Comparison of ENCODE assay signal across 13 mouse cellular contexts in the genomic region with DNA sequence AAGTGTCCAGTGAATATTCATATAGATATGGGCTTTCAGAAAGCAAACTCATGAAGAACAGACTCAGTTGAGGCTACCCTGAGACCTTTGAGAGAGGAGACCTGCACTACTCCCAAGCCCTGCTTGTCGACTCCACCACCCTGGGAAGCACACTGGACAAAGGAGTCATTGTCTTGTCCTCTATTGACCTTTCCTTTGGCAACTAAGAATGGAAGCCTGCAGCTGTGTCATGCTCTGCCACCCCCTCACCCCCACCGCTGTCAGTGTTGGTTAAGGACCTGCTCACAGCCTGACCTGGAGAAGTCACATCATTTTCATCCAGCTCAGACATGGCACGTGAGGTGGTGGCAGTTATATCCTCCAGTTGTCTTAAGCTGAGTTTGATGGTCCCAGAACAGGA. TPM values are rescaled to one million over a fixed set of nuclear protein-coding genes. Genes with fewer than 3 reads are reported as not detected.
DNase-seq lines count a peak whose midpoint lies in the region; ATAC-seq and TF ChIP-seq lines count a peak whose summit lies in the region.
"Had no signal": no experiment of that assay in that cellular context is flagged by ENCODE, and none has a peak within 500 bp of the region (broad histone marks: within the 10 kb centered on the region; RNA-seq: fewer than 3 reads in every experiment).

No protein-coding gene starts in this region.

- TF ChIP-seq EP300 in heart, postnatal 0 days (IDR thresholded peaks at IDR 0.05; ENCODE audit: low read depth), result no peak

- 48% methylated on average over 3 of the region's 3 CpGs for WGBS in forebrain, embryonic 10.5 days
- 50% methylated on average over 3 of the region's 3 CpGs for WGBS in forebrain, embryonic 15.5 days
- WGBS in heart, postnatal 0 days, result 62% methylated on average over 3 of the region's 3 CpGs
- WGBS in thymus, adult 2 months, result 94% methylated on average over 3 of the region's 3 CpGs

- peaks cover 9% of the 10 kb centered on the region for H3K4me1 ChIP-seq in forebrain, embryonic 10.5 days
- H3K4me1 ChIP-seq in forebrain, embryonic 15.5 days, result no peaks in the 10 kb centered on the region
- H3K4me1 ChIP-seq in heart, postnatal 0 days (ENCODE audit: control insufficient read depth, insufficient read depth), result peaks cover 15% of the 10 kb centered on the region
- peaks cover 41% of the 10 kb centered on the region for H3K4me1 ChIP-seq in thymus, adult 2 months (replicated peaks; ENCODE audit: control insufficient read depth, insufficient read depth, low read length)
- H3K4me1 ChIP-seq: embryonic facial prominence, embryonic 13.5 days had no signal

- TF ChIP-seq POLR2A in thymus, adult 2 months (IDR thresholded peaks at IDR 0.05; ENCODE audit: control insufficient read depth, extremely low read depth, insufficient read depth, low read length, poor library complexity), result no peak

- no peak overlapping the region for H3K4me3 ChIP-seq in forebrain, embryonic 10.5 days
- no peak overlapping the region for H3K4me3 ChIP-seq in forebrain, embryonic 15.5 days
- H3K4me3 ChIP-seq in heart, postnatal 0 days (ENCODE audit: low read depth, low read length), result no peak overlapping the region
- no peak overlapping the region for H3K4me3 ChIP-seq in thymus, adult 2 months (ENCODE audit: control insufficient read depth, insufficient read depth, low read length)
- H3K4me3 ChIP-seq: embryonic facial prominence, embryonic 13.5 days; limb, embryonic 12.5 days had no signal

- H3K9ac ChIP-seq in forebrain, embryonic 15.5 days (replicated peaks), result no peak overlapping the region
- H3K9ac ChIP-seq in heart, postnatal 0 days (replicated peaks; ENCODE audit: low read depth, low read length), result no peak overlapping the region
- H3K9ac ChIP-seq: embryonic facial prominence, embryonic 13.5 days; limb, embryonic 12.5 days had no signal

- intact Hi-C loops in heart, postnatal 25 days (cut with DNase I), result loop anchor here (5.0 kb wide), 1 partner anchor 43 kb away; no protein-coding TSS in a partner anchor

- 0 out of 2 replicates have a peak overlapping the region, but pooled peaks have one; percentile 25 for H3K27ac ChIP-seq in forebrain, embryonic 10.5 days
- no peak overlapping the region for H3K27ac ChIP-seq in forebrain, embryonic 15.5 days (replicated peaks)
- H3K27ac ChIP-seq in heart, postnatal 0 days (ENCODE audit: low read depth), result no peak overlapping the region
- no peak overlapping the region; the same call in 1 of the 2 replicates for H3K27ac ChIP-seq in thymus, adult 2 months (ENCODE audit: control insufficient read depth, insufficient read depth, low read length)
- H3K27ac ChIP-seq: embryonic facial prominence, embryonic 13.5 days; limb, embryonic 12.5 days had no signal

- no peaks in the 10 kb centered on the region for H3K9me3 ChIP-seq in forebrain, embryonic 10.5 days
- no peaks in the 10 kb centered on the region for H3K9me3 ChIP-seq in forebrain, embryonic 15.5 days
- H3K9me3 ChIP-seq in heart, postnatal 0 days (replicated peaks; ENCODE audit: control insufficient read depth, low read length), result no peaks in the 10 kb centered on the region
- H3K9me3 ChIP-seq: embryonic facial prominence, embryonic 13.5 days; limb, embryonic 12.5 days had no signal

- DNase-seq in forebrain, embryonic 10.5 days (ENCODE audit: extremely low spot score, low spot score), result no peak
- no peak for DNase-seq in heart, postnatal 0 days (ENCODE audit: low spot score)
- DNase-seq in heart, postnatal 25 days (ENCODE audit: low spot score), result no peak
- peak; percentile 38 for DNase-seq in thymus, postnatal 4 days
- DNase-seq in thymus, adult 2 months, result no peak
- DNase-seq in liver, result no peak
- DNase-seq in right cerebral cortex, adult 18-20 months, result no peak
- DNase-seq: kidney, adult 9 months; lung, postnatal 14 days had no signal

- 0 out of 2 replicates have a peak, but pooled peaks cover 6% of the 10 kb centered on the region for H3K27me3 ChIP-seq in forebrain, embryonic 10.5 days (ENCODE audit: poor library complexity, severe bottlenecking)
- H3K27me3 ChIP-seq in forebrain, embryonic 15.5 days, result no peaks in the 10 kb centered on the region
- no peaks in the 10 kb centered on the region for H3K27me3 ChIP-seq in heart, postnatal 0 days (ENCODE audit: control insufficient read depth, insufficient read depth, low read length)
- no peaks in the 10 kb centered on the region for H3K27me3 ChIP-seq in thymus, adult 2 months (ENCODE audit: control insufficient read depth, insufficient read depth, low read length)
- H3K27me3 ChIP-seq: embryonic facial prominence, embryonic 13.5 days; limb, embryonic 12.5 days had no signal

- no peak for TF ChIP-seq CTCF in heart, postnatal 0 days (IDR thresholded peaks at IDR 0.05; ENCODE audit: low read depth)
- TF ChIP-seq CTCF in thymus, adult 2 months (IDR thresholded peaks at IDR 0.05; ENCODE audit: borderline replicate concordance, control insufficient read depth, extremely low read depth, insufficient read depth, low read length, poor library complexity), result no peak

- H3K36me3 ChIP-seq in forebrain, embryonic 10.5 days (replicated peaks), result no peaks in the 10 kb centered on the region
- H3K36me3 ChIP-seq in forebrain, embryonic 15.5 days, result no peaks in the 10 kb centered on the region
- H3K36me3 ChIP-seq in heart, postnatal 0 days (replicated peaks; ENCODE audit: control insufficient read depth, insufficient read depth, low read length), result no peaks in the 10 kb centered on the region
- no peaks in the 10 kb centered on the region for H3K36me3 ChIP-seq in thymus, adult 2 months (ENCODE audit: control insufficient read depth, insufficient read depth, low read length)
- H3K36me3 ChIP-seq: embryonic facial prominence, embryonic 13.5 days; limb, embryonic 12.5 days had no signal

- ATAC-seq in forebrain, embryonic 15.5 days (replicated peaks), result no peak
- peak; percentile 42 for ATAC-seq in heart, postnatal 0 days (ENCODE audit: insufficient read depth, low read depth)
- ATAC-seq: hindbrain, embryonic 16.5 days had no signal

- H3K4me2 ChIP-seq in forebrain, embryonic 15.5 days (replicated peaks), result no peak overlapping the region
- H3K4me2 ChIP-seq in heart, postnatal 0 days (ENCODE audit: low read depth, low read length), result no peak overlapping the region
- H3K4me2 ChIP-seq: embryonic facial prominence, embryonic 13.5 days; limb, embryonic 12.5 days had no signal

RNA-seq across cellular contexts. Expression of gene Scml4, which starts 34.1 kb away (rescaled TPM):
- polyA plus RNA-seq in forebrain, embryonic 10.5 days (2016; fragmentation: Nextera tagmentation; extraction: Ambion mirVana), result 0.19 and 0.36 TPM in 2 replicates
- 9.2 and 9.6 TPM in 2 replicates for polyA plus RNA-seq in forebrain, embryonic 15.5 days (2015; fragmentation: Nextera tagmentation; extraction: Ambion mirVana)
- 0.19 and 4.9 TPM in 2 replicates for total RNA-seq in heart, postnatal 0 days (2014; rRNA removed; ENCODE audit: low replicate concordance)
- 1.1 and 1.2 TPM in 2 replicates for polyA plus RNA-seq in heart, postnatal 0 days (2015; fragmentation: Nextera tagmentation; extraction: Ambion mirVana)
- total RNA-seq in heart, postnatal 25 days (2021), result 1 to 10 TPM; 1.2 to 1.8 TPM
- 32.9 and 42.5 TPM in 2 replicates for polyA plus RNA-seq in thymus, adult 2 months (2012; rRNA removed)
